In genomic region chrX:10714696-10715140, GRCm38 (mm10) we compare ENCODE assay signal across 8 mouse cellular contexts. TPM values are rescaled to one million over a fixed set of nuclear protein-coding genes. Genes with fewer than 3 reads are reported as not detected.
DNase-seq lines count a peak whose midpoint lies in the region; ATAC-seq and TF ChIP-seq lines count a peak whose summit lies in the region.

TSS of gene Mid1ip1 (plus strand) at chrX:10715013.

- H3K4me3 ChIP-seq in G1E (ENCODE audit: low read depth, low read length): peak within 1 kb of the TSS; percentile 53; the same call in 1 of the 2 replicates
- no peak within 1 kb of the TSS for H3K4me3 ChIP-seq in forebrain, postnatal 0 days (ENCODE audit: low read depth, low read length)
- H3K4me3 ChIP-seq in layer of hippocampus, adult 2 months: peak within 1 kb of the TSS; percentile 15; the same call in 1 of the 2 replicates
- 0 out of 2 replicates have a peak within 1 kb of the TSS, but pooled peaks have one; percentile 8 for H3K4me3 ChIP-seq in lung, embryonic 14.5 days (ENCODE audit: low read depth, low read length)

- peak within 1 kb of the TSS; percentile 21; the same call in 1 of the 2 replicates for H3K4me2 ChIP-seq in forebrain, postnatal 0 days (ENCODE audit: low read depth)
- H3K4me2 ChIP-seq in lung, embryonic 14.5 days: peak within 1 kb of the TSS; percentile 65

- 27% methylated on average over 12 of the region's 12 CpGs for WGBS in forebrain, postnatal 0 days
- WGBS in lung, embryonic 14.5 days: 4% methylated on average over 12 of the region's 12 CpGs

- H3K9me3 ChIP-seq in G1E (replicated peaks): no peaks in the 10 kb centered on the region
- no peaks in the 10 kb centered on the region for H3K9me3 ChIP-seq in forebrain, postnatal 0 days (ENCODE audit: low read length)
- H3K9me3 ChIP-seq in lung, embryonic 14.5 days (ENCODE audit: low read depth, low read length): no peaks in the 10 kb centered on the region

- peak; percentile 70 for ATAC-seq in G1E (ENCODE audit: extremely low read depth, insufficient number of reproducible peaks, low FRiP score, poor library complexity, severe bottlenecking)
- ATAC-seq in forebrain, postnatal 0 days: no peak; the same call in 1 of the 2 replicates
- peak; percentile 69 for ATAC-seq in lung, embryonic 14.5 days (ENCODE audit: insufficient read depth)
- ATAC-seq in neutrophil, adult 5-6 weeks (ENCODE audit: extremely low read depth, insufficient number of reproducible peaks, low FRiP score, poor library complexity, severe bottlenecking): peak; percentile 57

- peak; percentile 57 for DNase-seq in G1E (ENCODE audit: low spot score)
- peak; percentile 77 for DNase-seq in cerebellum, adult 8-10 months
- DNase-seq in forebrain, postnatal 0 days: peak; percentile 66
- peak; percentile 87 for DNase-seq in heart, postnatal 4 days
- DNase-seq in layer of hippocampus, adult 2 months (ENCODE audit: low spot score in 2 of 2): peak; percentile 24 to 64
- DNase-seq in lung, embryonic 14.5 days: peak; percentile 96
- DNase-seq in thymus, adult 18-20 months: peak; percentile 15 to 49

- no peak within 1 kb of the TSS for H3K9ac ChIP-seq in forebrain, postnatal 0 days
- H3K9ac ChIP-seq in lung, embryonic 14.5 days: no peak within 1 kb of the TSS

- peaks cover 10% of the 10 kb centered on the region; the same call in 1 of the 2 replicates for H3K4me1 ChIP-seq in G1E (ENCODE audit: insufficient read depth, low read depth, low read length)
- no peaks in the 10 kb centered on the region for H3K4me1 ChIP-seq in forebrain, postnatal 0 days (ENCODE audit: insufficient read depth)
- H3K4me1 ChIP-seq in lung, embryonic 14.5 days (ENCODE audit: insufficient read depth): no peaks in the 10 kb centered on the region

- no peaks in the 10 kb centered on the region for H3K27me3 ChIP-seq in G1E (ENCODE audit: insufficient read depth, low read length)
- H3K27me3 ChIP-seq in forebrain, postnatal 0 days (ENCODE audit: insufficient read depth, low read length): no peaks in the 10 kb centered on the region
- H3K27me3 ChIP-seq in lung, embryonic 14.5 days (ENCODE audit: insufficient read depth, low read length): no peaks in the 10 kb centered on the region

- no peak within 1 kb of the TSS for H3K27ac ChIP-seq in forebrain, postnatal 0 days (ENCODE audit: low read depth, low read length)
- peak within 1 kb of the TSS; percentile 77 for H3K27ac ChIP-seq in layer of hippocampus, adult 2 months
- peak within 1 kb of the TSS; percentile 78 for H3K27ac ChIP-seq in lung, embryonic 14.5 days (ENCODE audit: low read depth)

- peaks cover 7% of the 10 kb centered on the region for H3K36me3 ChIP-seq in G1E (replicated peaks)
- H3K36me3 ChIP-seq in forebrain, postnatal 0 days (ENCODE audit: insufficient read depth): no peaks in the 10 kb centered on the region
- H3K36me3 ChIP-seq in lung, embryonic 14.5 days (ENCODE audit: insufficient read depth): no peaks in the 10 kb centered on the region

- no peak for TF ChIP-seq CTCF in G1E (IDR thresholded peaks at IDR 0.05; ENCODE audit: low read depth, low read length)
- no peak for TF ChIP-seq CTCF in forebrain, postnatal 0 days (IDR thresholded peaks at IDR 0.05; ENCODE audit: low read depth)
- TF ChIP-seq CTCF in layer of hippocampus, adult 2 months (conservative IDR thresholded peaks at IDR 0.05): no peak
- no peak for TF ChIP-seq CTCF in lung, embryonic 14.5 days (IDR thresholded peaks at IDR 0.05; ENCODE audit: low read depth)

RNA-seq across cellular contexts. Expression of gene Mid1ip1, which starts in this region (rescaled TPM):
- 14.3 and 15.1 TPM in 2 replicates for total RNA-seq in G1E (2014; fragmentation: Nextera tagmentation)
- 39.6 and 40.0 TPM in 2 replicates for total RNA-seq in G1E (2017)
- polyA plus RNA-seq in G1E (2012): 59.2 and 60.2 TPM in 2 replicates
- total RNA-seq in forebrain, postnatal 0 days (2014; rRNA removed): 81.6 and 96.9 TPM in 2 replicates
- polyA plus RNA-seq in forebrain, postnatal 0 days (2015; fragmentation: Nextera tagmentation; extraction: Ambion mirVana): 89.0 and 108 TPM in 2 replicates
- total RNA-seq in heart, postnatal 4 days (2021): 10 to 100 TPM; 23.6 to 26.4 TPM
- 10 to 100 TPM; 89.4 to 95.0 TPM for total RNA-seq in layer of hippocampus, adult 2 months (2021)
- polyA plus RNA-seq in lung, embryonic 14.5 days (2014; fragmentation: Nextera tagmentation; extraction: Ambion mirVana): 72.8 and 77.8 TPM in 2 replicates
- total RNA-seq in neutrophil, adult 5-6 weeks (2017): 84.0 and 84.3 TPM in 2 replicates

Comparison
In these comparisons a context has a peak if more than half of its experiments do, and no peak if none do; other contexts are left out.
1. DNase-seq: peak in every context shown above with its lines; median percentile 96 in lung, embryonic 14.5 days; 87 in heart, postnatal 4 days; 77 in cerebellum, adult 8-10 months; 66 in forebrain, postnatal 0 days; 57 in G1E; 44 in layer of hippocampus, adult 2 months; 32 in thymus, adult 18-20 months.